Mouse (Mus musculus) megakaryocyte progenitor cell, adult 5-6 weeks (primary cell): ENCODE data around the gene Bmp3. TPM values are rescaled to one million over a fixed set of nuclear protein-coding genes. Genes with fewer than 3 reads are reported as not detected.
A peak's percentile ranks its signal among the peaks of the same experiment; 100 is the strongest.

ENCODE experiments used
- ATAC-seq: replicated peaks from 2 replicates; pipeline ENCODE4 v1.8.0; 2016; ENCODE audit warnings: mild to moderate bottlenecking, moderate TSS enrichment, inconsistent platforms; ENCODE audit not compliant: poor library complexity
- total RNA-seq, 2 experiments: library from RNA; stranded (forward) in 1 of 2; stranded (reverse) in 1 of 2; fragments of 157-497, 149-512 nt in 1 of 2; fragments of 200-1000 nt in 1 of 2; gene quantifications; 2 replicates each; pipeline versions ENCODE4 v1.2.3 to v1.2.4; 2015 to 2017

The Bmp3 gene
- not detected in 2 replicates for total RNA-seq (2015)
- total RNA-seq (2017), result not detected in 2 replicates

DNA sequence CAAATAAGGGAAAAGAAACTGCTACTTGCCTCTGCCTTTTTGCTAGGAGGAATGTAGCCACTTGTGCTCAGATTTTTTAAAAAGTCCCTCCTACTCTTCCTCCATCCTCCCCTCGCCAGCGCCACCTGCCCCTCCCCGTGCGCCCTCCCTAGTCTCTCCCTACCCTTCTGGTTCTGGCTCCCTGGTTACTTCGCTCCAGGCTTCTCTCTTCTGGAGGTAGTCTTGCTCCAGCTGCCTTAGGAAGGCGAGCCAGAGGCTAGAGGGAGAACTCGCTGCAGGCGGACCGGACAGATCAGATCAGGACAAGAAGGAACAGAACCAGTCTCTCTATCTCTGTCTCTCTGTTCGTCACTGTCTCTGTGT, at the start of gene Bmp3:
Gene Bmp3 (plus strand): TSS at position 152 of the 363 bp plus-strand sequence.
- ATAC-seq, result no peak

DNA sequence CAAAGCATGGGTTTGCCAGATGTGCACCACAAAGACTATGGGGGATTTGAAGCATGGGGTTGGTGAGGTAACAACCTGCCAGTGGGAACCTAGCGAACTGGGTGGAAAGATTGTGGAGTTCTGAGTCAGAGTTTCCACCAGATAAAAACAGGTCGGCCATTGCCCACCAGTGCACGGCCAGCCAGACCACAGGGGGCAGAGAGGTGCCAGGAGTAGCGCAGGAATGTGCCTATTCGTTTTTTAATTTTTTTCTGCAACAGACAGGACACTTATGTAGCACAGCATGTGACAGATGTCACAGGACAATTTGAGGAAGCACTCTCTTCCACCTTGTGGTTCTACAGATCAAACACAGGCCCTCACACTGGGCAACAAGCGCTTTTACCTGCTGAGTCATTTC, 49.5 kb upstream of the Bmp3 start:
- no peak for ATAC-seq

- ATAC-seq, result no peak
These were observed 47.7 kb upstream of the Bmp3 start for GRCm38 (mm10) chr5:98806492-98806891.

DNA sequence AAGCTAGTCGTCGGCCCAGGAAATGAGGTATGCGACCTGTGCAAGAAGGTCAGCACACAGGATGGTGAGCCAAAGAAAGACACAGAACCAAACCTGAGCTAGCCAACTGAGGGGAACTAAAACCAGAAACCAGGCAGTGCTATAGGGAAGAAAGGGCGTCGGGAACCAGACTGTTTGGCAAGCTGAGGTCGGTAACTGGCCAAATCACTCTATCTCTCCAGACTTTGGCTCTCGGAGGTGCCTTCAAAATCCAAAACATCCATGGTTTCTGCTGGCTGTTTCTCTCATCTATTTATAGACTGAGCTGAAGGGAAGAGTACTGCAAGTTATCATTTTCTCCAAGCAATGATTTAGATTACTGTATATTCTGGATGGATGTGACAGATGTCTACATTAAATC, 47.2 kb upstream of the Bmp3 start:
- no peak for ATAC-seq

DNA sequence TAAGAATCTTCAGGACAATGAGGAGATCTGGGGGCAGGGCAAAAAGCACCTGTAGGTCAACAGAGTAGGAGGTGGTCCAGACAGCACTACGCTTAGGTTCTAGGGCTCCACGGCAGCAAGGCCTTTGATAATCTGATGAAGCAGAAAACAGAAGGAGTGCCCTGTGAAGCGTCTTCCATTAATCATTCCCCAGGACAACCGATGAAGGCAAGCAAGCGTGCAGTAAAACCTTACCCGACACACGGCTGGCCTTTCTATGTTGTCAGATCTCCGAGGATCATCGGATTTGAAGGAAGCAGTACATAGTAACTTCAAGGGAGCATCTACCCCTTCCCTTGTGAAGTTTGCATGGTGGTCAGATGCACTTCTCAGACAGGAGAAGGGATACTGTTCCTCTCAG, 46.3 kb upstream of the Bmp3 start:
- no peak for ATAC-seq

DNA sequence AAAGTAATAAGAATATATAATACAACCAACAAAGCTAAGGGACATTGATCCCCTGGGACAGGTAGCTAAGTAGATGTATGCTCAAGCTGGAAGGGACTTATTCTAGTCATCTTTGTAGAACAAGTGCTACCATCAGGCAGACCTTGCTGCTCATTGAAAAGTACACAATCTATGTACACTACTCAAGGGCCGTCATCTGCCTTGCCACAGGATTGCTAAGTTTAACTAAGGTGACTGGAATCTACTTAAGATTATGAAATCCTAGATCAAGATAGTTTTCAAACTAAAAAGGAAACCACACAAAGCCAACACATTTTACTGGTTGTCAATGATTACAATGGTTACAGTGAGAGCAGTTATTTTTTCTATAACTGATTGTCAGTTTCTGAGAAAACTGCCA, 41.8 kb upstream of the Bmp3 start:
- no peak for ATAC-seq

DNA sequence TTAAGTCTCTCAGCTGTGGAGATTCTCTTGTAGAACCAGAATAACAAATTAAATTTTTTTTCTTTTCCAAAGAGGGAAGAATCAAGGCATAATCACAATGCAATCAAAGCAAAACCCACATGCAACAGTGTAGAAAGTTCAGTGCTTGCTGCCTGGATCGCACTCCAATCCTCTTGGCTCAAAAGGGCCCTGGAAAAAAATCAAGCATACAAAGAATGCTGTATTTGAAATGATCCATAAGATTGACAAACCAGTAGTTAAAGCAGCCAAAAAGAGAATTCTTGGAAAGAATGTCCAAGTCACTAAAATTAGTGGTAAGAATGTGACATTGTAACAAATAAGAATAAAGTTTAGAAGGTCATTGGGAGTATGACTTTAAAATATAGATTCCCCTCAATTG, 38.9 kb upstream of the Bmp3 start:
- no peak for ATAC-seq

GRCm38 (mm10) chr5:98833760-98834159, 20.5 kb upstream of the Bmp3 start:
- no peak for ATAC-seq

DNA sequence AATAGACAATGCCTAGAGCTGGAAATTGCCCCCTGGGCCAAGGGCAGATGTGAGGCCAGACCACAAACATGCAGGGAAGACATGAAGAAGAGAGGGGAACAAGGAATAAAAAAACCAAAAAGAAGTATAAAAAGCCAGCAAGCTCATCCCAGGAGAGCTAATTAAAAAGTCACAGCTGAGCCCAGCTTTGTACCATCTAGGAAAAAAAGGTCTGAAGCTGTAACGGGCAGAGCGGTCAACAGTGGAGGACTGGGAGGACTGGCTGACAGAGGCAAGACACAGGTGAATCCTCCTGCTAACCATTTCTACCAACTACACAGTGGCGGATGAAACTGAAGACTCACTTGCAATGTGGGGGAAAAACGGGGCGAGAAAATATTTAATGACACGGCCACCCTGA, 19.9 kb upstream of the Bmp3 start:
- no peak for ATAC-seq

DNA sequence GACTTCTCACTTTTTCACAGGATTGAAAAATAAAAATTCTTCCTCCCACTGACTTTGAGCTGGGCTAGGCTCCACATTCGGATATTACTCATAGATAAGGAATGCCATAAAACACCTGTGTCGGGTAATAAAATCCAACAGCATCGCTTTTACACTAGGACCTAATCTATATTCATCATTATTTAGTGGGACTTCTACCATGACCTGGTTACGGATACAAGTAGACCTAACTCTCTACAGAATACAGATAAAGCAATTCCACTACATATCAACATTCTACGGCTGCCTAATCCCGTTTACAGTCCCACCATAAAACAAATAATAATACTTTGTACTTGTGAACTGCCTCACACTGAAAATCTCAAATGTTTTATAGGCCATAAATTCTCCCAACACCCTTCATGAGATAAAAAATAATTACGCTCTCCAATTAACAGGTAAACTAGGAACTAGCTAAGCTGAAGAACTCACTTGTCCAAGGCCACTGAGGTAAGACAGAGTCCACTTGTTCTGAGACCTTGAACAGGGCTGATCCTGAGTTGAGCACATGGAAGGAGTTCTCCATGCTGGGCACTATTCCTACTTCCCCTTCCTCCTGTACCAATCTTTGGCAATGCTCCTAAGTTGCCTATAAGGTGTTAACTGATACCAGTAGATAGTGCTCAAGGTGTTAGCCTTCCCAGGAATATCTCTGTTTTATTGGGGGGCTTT, 11.5 kb upstream of the Bmp3 start:
- ATAC-seq, result no peak

GRCm38 (mm10) chr5:98844664-98845063, 9.6 kb upstream of the Bmp3 start:
- no peak for ATAC-seq

DNA sequence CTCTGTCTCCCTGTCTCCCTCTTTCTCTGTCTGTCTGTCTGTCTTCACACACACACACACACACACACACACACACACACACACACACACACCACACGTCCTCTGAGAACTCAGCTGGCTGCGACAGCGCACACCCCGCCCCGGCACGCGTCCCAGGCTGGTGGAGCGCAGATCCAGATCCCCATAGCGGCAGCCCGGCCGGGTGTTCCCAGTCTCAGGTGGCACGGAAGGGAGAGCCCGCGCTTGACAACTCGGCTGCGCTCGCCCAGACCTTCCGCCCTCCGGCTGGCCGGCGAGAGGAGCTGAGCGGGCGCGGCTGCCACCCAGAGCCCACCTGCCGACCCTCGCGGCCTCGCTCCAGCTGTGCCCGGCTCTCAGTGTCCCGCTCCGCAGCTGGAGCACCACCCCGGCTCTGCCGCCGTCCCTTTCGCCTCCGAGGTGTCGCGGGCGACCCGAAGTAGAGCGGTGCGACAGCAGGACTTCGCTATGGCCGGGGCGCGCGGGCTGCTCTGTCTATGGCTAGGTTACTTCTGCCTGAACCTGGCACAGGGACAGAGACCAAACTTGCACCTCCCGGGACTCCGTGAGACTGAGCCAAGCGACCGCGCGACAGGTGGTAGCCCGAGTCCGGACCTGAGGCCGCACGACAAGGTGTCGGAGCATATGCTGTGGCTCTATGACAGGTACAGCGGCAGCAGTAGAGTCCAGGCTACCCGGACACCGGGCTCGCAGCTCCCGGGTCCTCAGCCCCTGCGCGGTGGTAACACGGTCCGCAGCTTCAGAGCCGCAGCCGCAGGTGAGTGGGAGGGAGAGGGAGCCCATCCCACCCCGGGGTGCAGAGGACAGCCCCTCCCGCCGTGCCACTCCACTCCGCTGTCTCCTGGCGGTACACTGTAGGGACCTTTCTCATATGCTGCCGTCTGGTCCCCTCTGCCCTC, 681 bp downstream of the Bmp3 start:
- ATAC-seq, result no peak

- no peak for ATAC-seq
These were observed 1.5 kb downstream of the Bmp3 start for GRCm38 (mm10) chr5:98855741-98856140.

GRCm38 (mm10) chr5:98856356-98856755, 2.1 kb downstream of the Bmp3 start:
- ATAC-seq, result no peak

- peak; percentile 58 for ATAC-seq
These were observed 9.7 kb downstream of the Bmp3 start for GRCm38 (mm10) chr5:98863891-98864290.

- peak; percentile 87 for ATAC-seq
These were observed 10.9 kb downstream of the Bmp3 start for GRCm38 (mm10) chr5:98865146-98865545.

- ATAC-seq, result no peak
These were observed 21.8 kb downstream of the Bmp3 start for GRCm38 (mm10) chr5:98876056-98876455.

- ATAC-seq, result 0 out of 2 replicates have a peak, but pooled peaks have one; percentile 44
These were observed 24.7 kb downstream of the Bmp3 start for GRCm38 (mm10) chr5:98878891-98879290.

GRCm38 (mm10) chr5:98882096-98882495, 27.9 kb downstream of the Bmp3 start:
- no peak for ATAC-seq

GRCm38 (mm10) chr5:98890544-98891050, 36.4 kb downstream of the Bmp3 start:
- no peak for ATAC-seq

GRCm38 (mm10) chr5:98894281-98894680, 40.1 kb downstream of the Bmp3 start:
- no peak for ATAC-seq

DNA sequence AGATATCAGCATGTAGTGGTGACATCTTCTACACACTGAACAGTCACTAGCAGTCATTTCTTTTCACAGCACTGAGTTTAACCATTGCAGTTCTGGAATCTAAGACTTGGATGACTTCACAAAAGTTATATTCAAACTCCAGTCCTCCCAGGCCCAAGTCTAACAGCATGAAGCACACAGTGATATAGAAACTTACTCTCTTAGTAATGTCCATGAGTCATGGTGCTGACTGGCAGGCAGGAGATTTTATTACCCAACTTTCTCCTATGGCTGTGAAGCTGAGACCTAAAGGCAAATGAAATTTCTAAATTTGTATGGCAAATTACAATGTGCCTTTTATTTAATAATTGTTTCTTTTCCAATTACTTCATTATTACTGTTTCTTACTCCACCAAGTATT, 43.7 kb downstream of the Bmp3 start:
- no peak for ATAC-seq
